Mouse (Mus musculus) intestine, postnatal 0 days (tissue): Measurements from ENCODE around the gene Farp1. TPM values are rescaled to one million over a fixed set of nuclear protein-coding genes. Genes with fewer than 3 reads are reported as not detected.
A peak's percentile ranks its signal among the peaks of the same experiment; 100 is the strongest.

Experiments
- ATAC-seq: fragments of 200-750 bp; cut with Nextera tagmentation; 2 replicates; pipeline ENCODE4 v1.8.0; 2017; ENCODE audit warnings: mild to moderate bottlenecking, moderate TSS enrichment, moderate library complexity
- H3K27ac ChIP-seq: fragments of 300-500 bp; sonication (generic); 2 replicates; pipeline ENCODE4 v1.5.1; 2014; ENCODE audit warnings: mild to moderate bottlenecking, low read depth, low read length, moderate library complexity
- H3K27me3 ChIP-seq: fragments of 300-500 bp; sonication (generic); replicated peaks from 2 replicates; pipeline ENCODE4 v1.6.1; 2014; ENCODE audit warnings: low read length, mixed read lengths; ENCODE audit not compliant: control insufficient read depth, insufficient read depth
- H3K36me3 ChIP-seq: fragments of 300-500 bp; sonication (generic); 2 replicates; pipeline ENCODE4 v1.6.1; 2014; ENCODE audit warnings: mild to moderate bottlenecking, moderate library complexity; ENCODE audit not compliant: control insufficient read depth, insufficient read depth
- H3K4me1 ChIP-seq: fragments of 300-500 bp; sonication (generic); replicated peaks from 2 replicates; pipeline ENCODE4 v1.6.1; 2014; ENCODE audit warnings: antibody characterized with exemption, low read length, mixed read lengths; ENCODE audit not compliant: control insufficient read depth, insufficient read depth
- H3K4me2 ChIP-seq: fragments of 300-500 bp; sonication (generic); replicated peaks from 2 replicates; pipeline ENCODE4 v1.6.1; 2014; ENCODE audit warnings: low read depth, mild to moderate bottlenecking, moderate library complexity
- H3K4me3 ChIP-seq: fragments of 300-500 bp; sonication (generic); 2 replicates; pipeline ENCODE4 v1.5.1; 2014; ENCODE audit warnings: low read depth, low read length
- H3K9ac ChIP-seq: fragments of 300-500 bp; sonication (generic); 2 replicates; pipeline ENCODE4 v1.6.1; 2014; ENCODE audit warnings: mild to moderate bottlenecking, low read depth, low read length
- H3K9me3 ChIP-seq: fragments of 300-500 bp; sonication (generic); 2 replicates; pipeline ENCODE4 v1.6.1; 2016; ENCODE audit warnings: mixed run types; ENCODE audit not compliant: control insufficient read depth
- CTCF ChIP-seq: sonication (generic); IDR thresholded peaks from 2 replicates; pipeline ENCODE4 v1.5.1; 2016; ENCODE audit warnings: low read depth, mild to moderate bottlenecking, control low read depth, antibody characterized with exemption, moderate library complexity
- WGBS: fragments of 180-500 bp; shearing (Covaris S2); extraction: QIAGEN DNeasy Blood & Tissue Kit; methylation state at CpG from one replicate; pipeline ENCODE4 v1.1.7; 2014; 5-methylcytosine and 5-hydroxymethylcytosine counted together
- polyA plus RNA-seq: library from polyadenylated mRNA; unstranded; fragments of >200 nt; fragmentation: Nextera tagmentation; extraction: Ambion mirVana; gene quantifications from 2 replicates; pipeline ENCODE4 v1.2.1, GENCODE M21; 2015

Gene Farp1
- polyA plus RNA-seq, 1 experiment from 2014 or later: 4.9 TPM

GRCm38 (mm10) chr14:121310325-121311080 is 275.5 kb downstream of the Farp1 start:
- 60% methylated on average over 6 of the region's 6 CpGs for WGBS
- no peak for TF ChIP-seq CTCF
- peak overlapping the region; percentile 79 for H3K27ac ChIP-seq

GRCm38 (mm10) chr14:121311083-121311482 is 276.1 kb downstream of the Farp1 start:
- peak overlapping the region; percentile 79; the same call in 1 of the 2 replicates for H3K27ac ChIP-seq
- WGBS: 74% methylated on average over 2 of the region's 2 CpGs
- H3K4me1 ChIP-seq: peaks cover 14% of the 10 kb centered on the region
- TF ChIP-seq CTCF: no peak
- H3K4me3 ChIP-seq: no peak overlapping the region
- H3K4me2 ChIP-seq: no peak overlapping the region
- 0 out of 2 replicates have a peak, but pooled peaks cover 7% of the 10 kb centered on the region for H3K36me3 ChIP-seq
- H3K27me3 ChIP-seq: no peaks in the 10 kb centered on the region
- ATAC-seq: no peak
- no peaks in the 10 kb centered on the region for H3K9me3 ChIP-seq
- no peak overlapping the region for H3K9ac ChIP-seq

More at GRCm38 (mm10) chr14:121310325-121311080, 275.5 kb downstream of the Farp1 start:
- H3K4me3 ChIP-seq: no peak overlapping the region
- H3K27me3 ChIP-seq: no peaks in the 10 kb centered on the region
- H3K36me3 ChIP-seq: 0 out of 2 replicates have a peak, but pooled peaks cover 7% of the 10 kb centered on the region
- peak; percentile 63 for ATAC-seq
- H3K9ac ChIP-seq: no peak overlapping the region
- no peaks in the 10 kb centered on the region for H3K9me3 ChIP-seq
- peaks cover 13% of the 10 kb centered on the region; the same call in 1 of the 2 replicates for H3K4me1 ChIP-seq
- H3K4me2 ChIP-seq: no peak overlapping the region

GRCm38 (mm10) chr14:121313283-121313682 is 278.3 kb downstream of the Farp1 start:
- no peaks in the 10 kb centered on the region for H3K27me3 ChIP-seq
- H3K9me3 ChIP-seq: no peaks in the 10 kb centered on the region
- H3K4me1 ChIP-seq: peaks cover 21% of the 10 kb centered on the region
- no peak for ATAC-seq
- no peak overlapping the region for H3K9ac ChIP-seq
- H3K4me2 ChIP-seq: no peak overlapping the region
- no peak overlapping the region for H3K27ac ChIP-seq
- no peak overlapping the region for H3K4me3 ChIP-seq
- WGBS: 87% methylated on average over 10 of the region's 10 CpGs
- TF ChIP-seq CTCF: no peak
- no peaks in the 10 kb centered on the region for H3K36me3 ChIP-seq

- peaks cover 17% of the 10 kb centered on the region for H3K4me1 ChIP-seq
- no peak for TF ChIP-seq CTCF
- no peak for ATAC-seq
Measured at GRCm38 (mm10) chr14:121314934-121315333, 279.9 kb downstream of the Farp1 start.

GRCm38 (mm10) chr14:121316136-121316535 is 281.1 kb downstream of the Farp1 start:
- H3K9me3 ChIP-seq: no peaks in the 10 kb centered on the region
- no peak overlapping the region for H3K4me3 ChIP-seq
- no peak overlapping the region for H3K9ac ChIP-seq
- ATAC-seq: no peak
- 0 out of 2 replicates have a peak, but pooled peaks have one; percentile 7 for TF ChIP-seq CTCF
- 67% methylated on average over 5 of the region's 5 CpGs for WGBS
- no peak overlapping the region for H3K4me2 ChIP-seq
- H3K4me1 ChIP-seq: peaks cover 8% of the 10 kb centered on the region
- H3K27ac ChIP-seq: no peak overlapping the region
- H3K27me3 ChIP-seq: no peaks in the 10 kb centered on the region
- H3K36me3 ChIP-seq: no peaks in the 10 kb centered on the region; the same call in 1 of the 2 replicates

More at GRCm38 (mm10) chr14:121314934-121315333, 279.9 kb downstream of the Farp1 start:
- Histone ChIP-seq H3K9me3 (no peaks in the 10 kb centered on the region), H3K36me3 (no peaks in the 10 kb centered on the region; the same call in 1 of the 2 replicates), H3K4me2 (no peak overlapping the region), H3K27me3 (no peaks in the 10 kb centered on the region), H3K9ac (no peak overlapping the region), H3K4me3 (no peak overlapping the region), H3K27ac (no peak overlapping the region)
- 63% methylated on average over 3 of the region's 3 CpGs for WGBS

- WGBS: 60% methylated on average over 13 of the region's 13 CpGs
- Histone ChIP-seq H3K36me3 (no peaks in the 10 kb centered on the region; the same call in 1 of the 2 replicates), H3K4me3 (no peak overlapping the region), H3K9me3 (no peaks in the 10 kb centered on the region), H3K4me1 (peaks cover 8% of the 10 kb centered on the region), H3K27me3 (no peaks in the 10 kb centered on the region), H3K27ac (no peak overlapping the region), H3K4me2 (no peak overlapping the region), H3K9ac (no peak overlapping the region)
- ATAC-seq: no peak
- TF ChIP-seq CTCF: no peak
Measured at GRCm38 (mm10) chr14:121316631-121317311, 281.8 kb downstream of the Farp1 start.
